Mouse (Mus musculus): Measurements from ENCODE around the gene Dynll1.

DNA sequence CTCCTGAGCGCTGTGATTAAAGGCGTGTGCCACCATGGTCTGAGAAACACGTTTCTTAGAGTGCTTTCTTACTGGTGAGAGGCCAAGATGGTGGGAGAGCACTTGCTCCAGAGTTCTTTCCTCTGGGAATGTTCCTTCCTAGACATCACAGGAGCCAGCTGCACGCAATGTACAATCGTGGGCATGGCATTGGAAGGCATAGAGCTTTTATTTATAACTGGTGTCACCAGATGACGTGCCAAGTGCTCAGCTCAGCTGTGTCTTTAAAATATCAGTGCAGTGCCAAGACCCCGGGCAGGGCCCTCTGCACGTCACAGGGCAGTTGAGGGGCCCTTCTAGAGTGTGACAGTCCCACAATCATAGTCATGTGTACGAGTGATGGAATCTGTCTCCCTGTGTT is 30.2 kb upstream of the Dynll1 start:
- no peak for TF ChIP-seq TAL1 (IDR thresholded peaks at IDR 0.05; ENCODE audit: low read length)
- no peak for TF ChIP-seq GATA1 (IDR thresholded peaks at IDR 0.05; ENCODE audit: low read length)
